Mouse (Mus musculus): ENCODE results near the gene Olfr2.

The Olfr2 gene

GRCm38 (mm10) chr7:107005972-107006371 is at the start of gene Olfr2:
Gene Olfr2 (minus strand): TSS chr7:107006072.
- DNase-seq (ENCODE audit: low read depth, low spot score) = no peak

GRCm38 (mm10) chr7:107047578-107047977 is 41.7 kb upstream of the Olfr2 start:
- DNase-seq (ENCODE audit: low read depth, low spot score) = no peak

GRCm38 (mm10) chr7:107045833-107046232 is 40.0 kb upstream of the Olfr2 start:
- DNase-seq (ENCODE audit: low read depth, low spot score) = peak; percentile 70

- no peak for DNase-seq (ENCODE audit: low read depth, low spot score)
Observed at GRCm38 (mm10) chr7:107044407-107044806, 38.5 kb upstream of the Olfr2 start.

- no peak for DNase-seq (ENCODE audit: low read depth, low spot score)
Observed at GRCm38 (mm10) chr7:107043136-107043535, 37.3 kb upstream of the Olfr2 start.

- no peak for DNase-seq (ENCODE audit: low read depth, low spot score)
Observed at GRCm38 (mm10) chr7:107039934-107040563, 34.2 kb upstream of the Olfr2 start.

- no peak for DNase-seq (ENCODE audit: low read depth, low spot score)
Observed at GRCm38 (mm10) chr7:107030874-107031273, 25.0 kb upstream of the Olfr2 start, which contains the start of gene Olfr713. Gene Olfr713 (plus strand): TSS chr7:107031174.

- no peak for DNase-seq (ENCODE audit: low read depth, low spot score)
Observed at GRCm38 (mm10) chr7:107004169-107004568, 1.7 kb downstream of the Olfr2 start.

- DNase-seq (ENCODE audit: low read depth, low spot score) = no peak
Observed at GRCm38 (mm10) chr7:107000798-107001197, 5.1 kb downstream of the Olfr2 start.

- DNase-seq (ENCODE audit: low read depth, low spot score) = no peak
Observed at GRCm38 (mm10) chr7:106985236-106985635, 20.6 kb downstream of the Olfr2 start.

- DNase-seq (ENCODE audit: low read depth, low spot score) = no peak
Observed at GRCm38 (mm10) chr7:106975353-106975752, 30.5 kb downstream of the Olfr2 start, which contains the start of gene Olfr711. Gene Olfr711 (minus strand): TSS chr7:106975453.

- DNase-seq (ENCODE audit: low read depth, low spot score) = peak; percentile 9
Observed at GRCm38 (mm10) chr7:106967503-106967902, 38.4 kb downstream of the Olfr2 start.

GRCm38 (mm10) chr7:106963837-106964236 is 42.0 kb downstream of the Olfr2 start, which contains the start of gene Olfr6:
Gene Olfr6 (minus strand): TSS chr7:106963937.
- no peak for DNase-seq (ENCODE audit: low read depth, low spot score)

GRCm38 (mm10) chr7:106948212-106948611 is 57.7 kb downstream of the Olfr2 start, which contains the start of gene Olfr710:
Gene Olfr710 (minus strand): TSS chr7:106948312.
- no peak for DNase-seq (ENCODE audit: low read depth, low spot score)

Data from mesoderm, embryonic 11.5 days (tissue).